Mouse (Mus musculus): Measurements from ENCODE around the gene Dync1li2.

DNA sequence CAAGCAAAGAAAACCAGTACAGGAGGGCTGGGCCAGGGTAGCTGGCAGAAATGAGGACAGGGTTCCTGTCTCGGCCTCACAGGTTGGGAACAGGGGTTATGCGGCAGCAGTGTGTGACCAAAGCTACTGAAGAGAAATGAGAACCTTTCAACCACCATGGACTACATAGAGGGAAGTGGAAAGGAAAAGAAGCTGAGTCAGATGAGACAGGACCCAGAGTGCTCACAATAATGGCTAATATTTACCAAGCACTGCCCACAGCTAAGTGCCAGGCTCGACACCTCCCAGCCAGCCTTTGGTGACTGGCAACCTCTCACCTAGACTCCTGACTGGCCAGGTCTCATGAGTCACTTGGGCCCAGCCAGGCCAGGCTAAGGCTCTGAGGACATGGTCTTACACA lies 58.9 kb downstream of the Dync1li2 start:
- no peak for TF ChIP-seq IRF4 (IDR thresholded peaks at IDR 0.05; ENCODE audit: low read depth, low read length)
- TF ChIP-seq ETS1 (conservative IDR thresholded peaks at IDR 0.05; ENCODE audit: low read depth, low read length) = no peak
- no peak for TF ChIP-seq ELF1 (IDR thresholded peaks at IDR 0.05; ENCODE audit: low read depth, low read length)
- TF ChIP-seq CTCF (conservative IDR thresholded peaks at IDR 0.05 in 1 of 2, IDR thresholded peaks at IDR 0.05 in 1 of 2; ENCODE audit: low read depth in 2 of 2, low read length in 2 of 2) = no peak
- TF ChIP-seq SMC3 (IDR thresholded peaks at IDR 0.05; ENCODE audit: low read depth, low read length) = no peak
- TF ChIP-seq USF2 (conservative IDR thresholded peaks at IDR 0.05; ENCODE audit: low read depth, low read length) = no peak
- no peak for TF ChIP-seq EP300 (IDR thresholded peaks at IDR 0.05; ENCODE audit: low read length)
- TF ChIP-seq MYC (IDR thresholded peaks at IDR 0.05; ENCODE audit: low read depth, low read length) = no peak
- TF ChIP-seq ZC3H11A (IDR thresholded peaks at IDR 0.05; ENCODE audit: low read depth, low read length) = no peak

All from CH12.LX (cell line).